8 mouse cellular contexts compared by ENCODE assay signal in genomic region chr19:10677915-10678771, GRCm38 (mm10). TPM values are rescaled to one million over a fixed set of nuclear protein-coding genes. Genes with fewer than 3 reads are reported as not detected.
DNase-seq lines count a peak whose midpoint lies in the region; ATAC-seq and TF ChIP-seq lines count a peak whose summit lies in the region.

Pga5 (minus strand) TSS chr19:10678071.

- H3K27ac ChIP-seq in bone marrow, adult 2 months (ENCODE audit: control insufficient read depth, insufficient read depth, low read depth, low read length, poor library complexity) = no peak within 1 kb of the TSS
- H3K27ac ChIP-seq in layer of hippocampus, adult 2 months = peak within 1 kb of the TSS; percentile 65
- no peak within 1 kb of the TSS for H3K27ac ChIP-seq in lung, embryonic 14.5 days (ENCODE audit: low read depth)

- 18% methylated on average over 6 of the region's 6 CpGs for whole genome bisulfite sequencing in bone marrow, adult 2 months
- 22% methylated on average over 6 of the region's 6 CpGs for WGBS in lung, embryonic 14.5 days

- intact Hi-C loops in heart, postnatal 10 days (cut with DNase I) = loop anchor here (1.0 kb wide), 1 partner anchor 31 kb away; no protein-coding TSS in a partner anchor

- ATAC-seq in lung, embryonic 14.5 days (ENCODE audit: insufficient read depth) = no peak

- H3K9me3 ChIP-seq in lung, embryonic 14.5 days (ENCODE audit: low read depth, low read length) = no peaks in the 10 kb centered on the region

- peak; percentile 98 for TF ChIP-seq CTCF in bone marrow, adult 2 months (IDR thresholded peaks at IDR 0.05; ENCODE audit: control insufficient read depth, insufficient read depth, low read length)
- TF ChIP-seq CTCF in layer of hippocampus, adult 2 months (conservative IDR thresholded peaks at IDR 0.05) = peak; percentile 95
- TF ChIP-seq CTCF in lung, embryonic 14.5 days (IDR thresholded peaks at IDR 0.05; ENCODE audit: low read depth) = peak; percentile 93

- no peak within 1 kb of the TSS for H3K9ac ChIP-seq in lung, embryonic 14.5 days

- no peaks in the 10 kb centered on the region for H3K27me3 ChIP-seq in lung, embryonic 14.5 days (ENCODE audit: insufficient read depth, low read length)

- no peak within 1 kb of the TSS for H3K4me2 ChIP-seq in lung, embryonic 14.5 days

- no peak for TF ChIP-seq POLR2A in bone marrow, adult 2 months (IDR thresholded peaks at IDR 0.05; ENCODE audit: borderline replicate concordance, control insufficient read depth, low read depth, low read length)

- no peaks in the 10 kb centered on the region for H3K36me3 ChIP-seq in lung, embryonic 14.5 days (ENCODE audit: insufficient read depth)

- H3K4me3 ChIP-seq in bone marrow, adult 2 months (replicated peaks; ENCODE audit: control insufficient read depth, low read depth, low read length) = no peak within 1 kb of the TSS
- H3K4me3 ChIP-seq in layer of hippocampus, adult 2 months = no peak within 1 kb of the TSS
- no peak within 1 kb of the TSS for H3K4me3 ChIP-seq in lung, embryonic 14.5 days (ENCODE audit: low read depth, low read length)

- no peaks in the 10 kb centered on the region for H3K4me1 ChIP-seq in bone marrow, adult 2 months (ENCODE audit: control insufficient read depth, insufficient read depth, low read length)
- no peaks in the 10 kb centered on the region for H3K4me1 ChIP-seq in lung, embryonic 14.5 days (ENCODE audit: insufficient read depth)

- DNase-seq in CD4-positive, CD25-positive, alpha-beta regulatory T cell, adult 2 months (ENCODE audit: low read depth, low spot score) = peak; percentile 88
- DNase-seq in fibroblast of lung, adult 2 months (ENCODE audit: low read depth) = peak; percentile 42
- peak; percentile 79 to 91 for DNase-seq in heart, postnatal 10 days
- peak; percentile 79 to 89 for DNase-seq in layer of hippocampus, adult 2 months (ENCODE audit: low spot score in 2 of 2)
- DNase-seq in lung, embryonic 14.5 days = peak; percentile 90
- DNase-seq in ovary, adult 18-20 months (ENCODE audit: low spot score) = peak; percentile 52
- DNase-seq in thymus, adult 18-20 months = peak; percentile 14 to 31

RNA-seq across cellular contexts. Expression of gene Pga5, which starts in this region (rescaled TPM):
- polyA plus RNA-seq in bone marrow, adult 2 months (2011; ENCODE audit: insufficient read depth, insufficient read length, low replicate concordance, missing spikeins) = not detected in 2 replicates
- total RNA-seq in heart, postnatal 10 days (2021) = not detected
- total RNA-seq in layer of hippocampus, adult 2 months (2021) = not detected
- polyA plus RNA-seq in lung, embryonic 14.5 days (2014; fragmentation: Nextera tagmentation; extraction: Ambion mirVana) = not detected in 2 replicates

Comparison
In these comparisons a context has a peak if more than half of its experiments do, and no peak if none do; other contexts are left out.
1. Peak in DNase-seq in heart, postnatal 10 days; RNA of the gene not detected or under 1 TPM.
2. Peak in DNase-seq and H3K27ac ChIP-seq in layer of hippocampus, adult 2 months; RNA of the gene not detected or under 1 TPM.
3. Peak in DNase-seq in lung, embryonic 14.5 days; RNA of the gene not detected or under 1 TPM.
4. DNase-seq: peak in every context shown above with its lines; median percentile 90 in lung, embryonic 14.5 days; 88 in CD4-positive, CD25-positive, alpha-beta regulatory T cell, adult 2 months; 85 in heart, postnatal 10 days; 84 in layer of hippocampus, adult 2 months; 52 in ovary, adult 18-20 months; 42 in fibroblast of lung, adult 2 months; 22 in thymus, adult 18-20 months.